7 mouse cellular contexts compared by ENCODE assay signal in genomic region chr14:46819961-46820360, GRCm38 (mm10). TPM values are rescaled to one million over a fixed set of nuclear protein-coding genes. Genes with fewer than 3 reads are reported as not detected.
DNase-seq lines count a peak whose midpoint lies in the region; ATAC-seq and TF ChIP-seq lines count a peak whose summit lies in the region.
"Not testable (repeated sequence)": the region's sequence is repeated elsewhere in the genome, so short reads cannot be mapped to it uniquely, and the experiment has no call there.

No protein-coding gene starts in this region.

- 0 out of 2 replicates have a peak overlapping the region, but pooled peaks have one; percentile 20 for H3K4me3 ChIP-seq in embryonic fibroblast, embryonic 13.5 days (ENCODE audit: insufficient read depth, low read length)
- not testable (repeated sequence) for H3K4me3 ChIP-seq in heart, embryonic 14.5 days (ENCODE audit: control insufficient read depth in 1 of 2, insufficient read depth in 1 of 2, low read depth in 1 of 2, low read length in 2 of 2); liver, embryonic 12.5 days; liver, embryonic 14.5 days (ENCODE audit: insufficient read depth in 1 of 2, low read depth in 2 of 2, low read length in 2 of 2); myocyte

- H3K4me2 ChIP-seq in heart, embryonic 14.5 days (ENCODE audit: low read length): peak overlapping the region; percentile 75; the same call in 1 of the 2 replicates
- H3K4me2 ChIP-seq in liver, embryonic 12.5 days: peak overlapping the region; percentile 86; the same call in 1 of the 2 replicates
- H3K4me2 ChIP-seq in liver, embryonic 14.5 days (ENCODE audit: low read depth): peak overlapping the region; percentile 3; the same call in 1 of the 2 replicates
- peak overlapping the region; percentile 98 for H3K4me2 ChIP-seq in myocyte (ENCODE audit: low read depth)

- H3K9ac ChIP-seq in heart, embryonic 14.5 days (ENCODE audit: low read length); liver, embryonic 12.5 days; liver, embryonic 14.5 days (replicated peaks): not testable (repeated sequence)

- not testable (repeated sequence) for TF ChIP-seq CTCF in embryonic fibroblast, embryonic 13.5 days (IDR thresholded peaks at IDR 0.05; ENCODE audit: borderline replicate concordance, insufficient read depth, low read length); liver, embryonic 14.5 days (IDR thresholded peaks at IDR 0.05; ENCODE audit: low read depth)

- DNase-seq in 416B (ENCODE audit: low read depth): peak; percentile 53
- peak; percentile 68 for DNase-seq in heart, adult 11 months
- DNase-seq in liver, embryonic 14.5 days (ENCODE audit: low read depth in 3 of 3, low spot score in 3 of 3): not testable (repeated sequence)

- H3K36me3 ChIP-seq in heart, embryonic 14.5 days (ENCODE audit: control insufficient read depth, insufficient read depth, low read length): peaks cover 23% of the 10 kb centered on the region
- peaks cover 38% of the 10 kb centered on the region for H3K36me3 ChIP-seq in liver, embryonic 12.5 days
- not testable (repeated sequence) for H3K36me3 ChIP-seq in liver, embryonic 14.5 days (replicated peaks; ENCODE audit: control insufficient read depth, insufficient read depth, low read depth)
- H3K36me3 ChIP-seq in myocyte (ENCODE audit: control insufficient read depth, insufficient read depth): peaks cover 12% of the 10 kb centered on the region

- H3K79me2 ChIP-seq in myocyte (ENCODE audit: control insufficient read depth, insufficient read depth): peaks cover 67% of the 10 kb centered on the region

- WGBS in heart, embryonic 14.5 days: 86% methylated on average over 5 of the region's 6 CpGs
- 72% methylated on average over 6 of the region's 6 CpGs for WGBS in liver, embryonic 12.5 days (ENCODE audit: insufficient replicate concordance)
- 73% methylated on average over 5 of the region's 6 CpGs for WGBS in liver, embryonic 14.5 days (ENCODE audit: insufficient replicate concordance)

- not testable (repeated sequence) for H3K9me3 ChIP-seq in heart, embryonic 14.5 days (ENCODE audit: control insufficient read depth, low read length); liver, embryonic 12.5 days (replicated peaks); liver, embryonic 14.5 days (ENCODE audit: control insufficient read depth, low read length)

- not testable (repeated sequence) for H3K4me1 ChIP-seq in embryonic fibroblast, embryonic 13.5 days (ENCODE audit: control insufficient read depth, insufficient read depth, low read length)
- peaks cover 0 to 16% of the 10 kb centered on the region in 2 experiments; a peak in 2 of 4 replicates for H3K4me1 ChIP-seq in heart, embryonic 14.5 days (ENCODE audit: control insufficient read depth in 2 of 2, insufficient read depth in 2 of 2, low read length in 2 of 2)
- peaks cover 60% of the 10 kb centered on the region for H3K4me1 ChIP-seq in liver, embryonic 12.5 days
- H3K4me1 ChIP-seq in liver, embryonic 14.5 days (replicated peaks; ENCODE audit: control insufficient read depth in 2 of 2, insufficient read depth in 2 of 2, low read length in 1 of 2): peaks cover 21 to 38% of the 10 kb centered on the region in 2 experiments

- H3K27me3 ChIP-seq in heart, embryonic 14.5 days (ENCODE audit: control insufficient read depth, insufficient read depth, low read length); liver, embryonic 12.5 days (replicated peaks); liver, embryonic 14.5 days (ENCODE audit: control insufficient read depth, insufficient read depth, low read length); myocyte (ENCODE audit: control insufficient read depth, insufficient read depth, insufficient read length): not testable (repeated sequence)

- TF ChIP-seq EP300 in liver, embryonic 14.5 days (IDR thresholded peaks at IDR 0.05; ENCODE audit: low read depth): not testable (repeated sequence)

- ATAC-seq in heart, embryonic 14.5 days (ENCODE audit: insufficient number of reproducible peaks, insufficient read depth, low FRiP score, low read depth); liver, embryonic 12.5 days; liver, embryonic 14.5 days (ENCODE audit: insufficient read depth): not testable (repeated sequence)

- not testable (repeated sequence) for H3K27ac ChIP-seq in embryonic fibroblast, embryonic 13.5 days (ENCODE audit: insufficient read depth, low read length); heart, embryonic 14.5 days (replicated peaks in 1 of 2; ENCODE audit: control insufficient read depth in 1 of 2, insufficient read depth in 1 of 2, low read depth in 2 of 2, low read length in 2 of 2); liver, embryonic 12.5 days; liver, embryonic 14.5 days

- H3ac ChIP-seq in myocyte (ENCODE audit: control insufficient read depth, insufficient read length): not testable (repeated sequence)

- TF ChIP-seq POLR2A in embryonic fibroblast, embryonic 13.5 days (IDR thresholded peaks at IDR 0.05; ENCODE audit: low read depth, low read length); myocyte (IDR thresholded peaks at IDR 0.05; ENCODE audit: insufficient read length, low read depth): not testable (repeated sequence)

RNA-seq across cellular contexts. Expression of gene Gmfb, which starts 2.1 kb away (rescaled TPM):
- polyA plus RNA-seq in embryonic fibroblast, embryonic 13.5 days (2011; ENCODE audit: insufficient read length, low read depth, missing spikeins): 83.0 and 87.9 TPM in 2 replicates
- polyA plus RNA-seq in heart, embryonic 14.5 days (2014; fragmentation: Nextera tagmentation; extraction: Ambion mirVana): 57.2 and 60.5 TPM in 2 replicates
- polyA plus RNA-seq in liver, embryonic 12.5 days (2016; fragmentation: Nextera tagmentation; extraction: Ambion mirVana): 49.6 and 55.3 TPM in 2 replicates
- polyA plus RNA-seq in liver, embryonic 14.5 days (2012; rRNA removed): 9.3 and 13.8 TPM in 2 replicates
- polyA plus RNA-seq in liver, embryonic 14.5 days (2014; fragmentation: Nextera tagmentation; extraction: Ambion mirVana): 33.9 and 34.5 TPM in 2 replicates
- 17.2 TPM for polyA plus RNA-seq in myocyte (2012; fragmentation: generic; extraction: Trizol)

RNA-seq across cellular contexts. Expression of gene Cgrrf1, which starts 12.0 kb away (rescaled TPM):
- polyA plus RNA-seq in embryonic fibroblast, embryonic 13.5 days (2011; ENCODE audit: insufficient read length, low read depth, missing spikeins): 29.6 and 34.5 TPM in 2 replicates
- 29.7 and 35.3 TPM in 2 replicates for polyA plus RNA-seq in heart, embryonic 14.5 days (2014; fragmentation: Nextera tagmentation; extraction: Ambion mirVana)
- 20.6 and 21.7 TPM in 2 replicates for polyA plus RNA-seq in liver, embryonic 12.5 days (2016; fragmentation: Nextera tagmentation; extraction: Ambion mirVana)
- polyA plus RNA-seq in liver, embryonic 14.5 days (2012; rRNA removed): 6.2 and 9.7 TPM in 2 replicates
- polyA plus RNA-seq in liver, embryonic 14.5 days (2014; fragmentation: Nextera tagmentation; extraction: Ambion mirVana): 19.7 and 24.1 TPM in 2 replicates
- 40.6 TPM for polyA plus RNA-seq in myocyte (2012; fragmentation: generic; extraction: Trizol)

RNA-seq across cellular contexts. Expression of gene Cnih1, which starts 31.8 kb away (rescaled TPM):
- 259 and 293 TPM in 2 replicates for polyA plus RNA-seq in embryonic fibroblast, embryonic 13.5 days (2011; ENCODE audit: insufficient read length, low read depth, missing spikeins)
- 164 and 174 TPM in 2 replicates for polyA plus RNA-seq in heart, embryonic 14.5 days (2014; fragmentation: Nextera tagmentation; extraction: Ambion mirVana)
- 109 and 116 TPM in 2 replicates for polyA plus RNA-seq in liver, embryonic 12.5 days (2016; fragmentation: Nextera tagmentation; extraction: Ambion mirVana)
- polyA plus RNA-seq in liver, embryonic 14.5 days (2012; rRNA removed): 33.8 and 39.3 TPM in 2 replicates
- 84.0 and 87.1 TPM in 2 replicates for polyA plus RNA-seq in liver, embryonic 14.5 days (2014; fragmentation: Nextera tagmentation; extraction: Ambion mirVana)
- polyA plus RNA-seq in myocyte (2012; fragmentation: generic; extraction: Trizol): 104 TPM

RNA-seq across cellular contexts. Expression of gene Cdkn3, which starts 59.6 kb away (rescaled TPM):
- polyA plus RNA-seq in embryonic fibroblast, embryonic 13.5 days (2011; ENCODE audit: insufficient read length, low read depth, missing spikeins): 16.5 and 27.5 TPM in 2 replicates
- polyA plus RNA-seq in heart, embryonic 14.5 days (2014; fragmentation: Nextera tagmentation; extraction: Ambion mirVana): 50.1 and 57.5 TPM in 2 replicates
- 98.8 and 99.0 TPM in 2 replicates for polyA plus RNA-seq in liver, embryonic 12.5 days (2016; fragmentation: Nextera tagmentation; extraction: Ambion mirVana)
- 28.8 and 41.1 TPM in 2 replicates for polyA plus RNA-seq in liver, embryonic 14.5 days (2012; rRNA removed)
- polyA plus RNA-seq in liver, embryonic 14.5 days (2014; fragmentation: Nextera tagmentation; extraction: Ambion mirVana): 128 and 135 TPM in 2 replicates
- polyA plus RNA-seq in myocyte (2012; fragmentation: generic; extraction: Trizol): 12.5 TPM

Comparison
In these comparisons a context has a peak if more than half of its experiments do, and no peak if none do; other contexts are left out.
1. H3K4me2 ChIP-seq: peak in every context shown above with its lines; median percentile 98 in myocyte; 86 in liver, embryonic 12.5 days; 75 in heart, embryonic 14.5 days; 3 in liver, embryonic 14.5 days.